Mouse (Mus musculus): Measurements from ENCODE around the gene Tubg2. TPM values are rescaled to one million over a fixed set of nuclear protein-coding genes. Genes with fewer than 3 reads are reported as not detected.
A peak's percentile ranks its signal among the peaks of the same experiment; 100 is the strongest.
"Not testable (repeated sequence)": the region's sequence is repeated elsewhere in the genome, so short reads cannot be mapped to it uniquely, and the experiment has no call there.

The Tubg2 gene
- 1 to 10 TPM; 2.7 to 4.9 (median 3.0) TPM for total RNA-seq (2022)

DNA sequence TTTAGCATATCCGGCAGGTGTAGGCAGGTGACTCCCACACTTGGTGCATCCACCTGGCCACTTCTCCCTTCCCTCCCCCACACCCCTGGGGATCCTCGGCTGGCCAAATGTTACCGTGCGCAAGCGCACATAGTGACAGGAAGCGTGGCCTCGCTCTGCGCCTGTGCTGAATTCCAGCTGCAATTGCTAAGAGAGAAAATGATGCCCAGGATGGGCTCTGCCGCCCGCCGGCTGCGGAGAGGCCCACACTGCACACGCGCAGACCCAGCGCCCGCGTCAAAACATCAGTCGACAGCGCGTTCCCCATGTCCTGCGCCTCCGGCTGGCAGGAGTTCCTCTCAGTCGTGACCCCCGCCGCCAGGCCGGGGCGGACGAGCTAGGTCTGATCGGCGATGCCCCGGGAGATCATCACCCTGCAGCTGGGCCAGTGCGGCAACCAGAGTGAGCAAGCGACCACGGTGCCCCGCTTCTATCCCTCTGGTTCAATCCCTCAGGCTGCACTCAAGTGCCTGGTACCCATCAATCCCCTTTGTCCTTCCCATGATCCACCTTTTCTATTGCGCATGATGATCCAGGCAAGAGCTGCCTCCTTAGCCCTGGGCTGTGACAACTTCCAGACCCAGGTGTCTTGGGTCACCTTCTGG is at the start of gene Tubg2:
Gene Tubg2 (plus strand): TSS at position 180 of the 644 bp plus-strand sequence.
- DNase-seq (ENCODE audit: low spot score), result no peak

- no peak for DNase-seq (ENCODE audit: low spot score)
Observed at GRCm38 (mm10) chr11:101109351-101109750, 46.4 kb upstream of the Tubg2 start.

GRCm38 (mm10) chr11:101110708-101111107 is 45.0 kb upstream of the Tubg2 start:
- DNase-seq (ENCODE audit: low spot score), result no peak

- DNase-seq (ENCODE audit: low spot score), result no peak
Observed at GRCm38 (mm10) chr11:101111178-101111577, 44.5 kb upstream of the Tubg2 start.

- DNase-seq (ENCODE audit: low spot score), result no peak
Observed at GRCm38 (mm10) chr11:101112186-101112585, 43.5 kb upstream of the Tubg2 start.

GRCm38 (mm10) chr11:101115564-101115963 is 40.1 kb upstream of the Tubg2 start:
- no peak for DNase-seq (ENCODE audit: low spot score)

DNA sequence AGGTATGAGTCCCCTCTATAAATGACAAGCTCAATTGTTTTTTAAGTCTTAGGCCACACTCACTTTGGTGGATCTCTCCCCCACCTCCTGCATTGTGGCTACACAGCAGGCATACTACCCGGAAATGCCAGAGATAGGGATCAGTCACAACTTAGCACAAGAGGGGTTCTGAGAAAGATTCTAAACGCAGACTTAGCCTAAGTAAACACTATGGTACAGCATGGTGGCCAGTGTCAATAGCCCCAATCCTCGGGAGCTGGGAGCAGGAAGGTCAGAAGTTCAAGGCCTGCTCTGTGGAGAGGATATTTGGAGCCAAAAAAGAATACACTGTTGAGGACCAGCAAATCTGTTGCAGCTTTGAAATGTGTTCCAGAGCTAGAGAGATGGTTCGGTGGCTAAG is 37.6 kb upstream of the Tubg2 start:
- DNase-seq (ENCODE audit: low spot score), result no peak

GRCm38 (mm10) chr11:101119131-101119760 is 36.5 kb upstream of the Tubg2 start:
- no peak for DNase-seq (ENCODE audit: low spot score)

DNA sequence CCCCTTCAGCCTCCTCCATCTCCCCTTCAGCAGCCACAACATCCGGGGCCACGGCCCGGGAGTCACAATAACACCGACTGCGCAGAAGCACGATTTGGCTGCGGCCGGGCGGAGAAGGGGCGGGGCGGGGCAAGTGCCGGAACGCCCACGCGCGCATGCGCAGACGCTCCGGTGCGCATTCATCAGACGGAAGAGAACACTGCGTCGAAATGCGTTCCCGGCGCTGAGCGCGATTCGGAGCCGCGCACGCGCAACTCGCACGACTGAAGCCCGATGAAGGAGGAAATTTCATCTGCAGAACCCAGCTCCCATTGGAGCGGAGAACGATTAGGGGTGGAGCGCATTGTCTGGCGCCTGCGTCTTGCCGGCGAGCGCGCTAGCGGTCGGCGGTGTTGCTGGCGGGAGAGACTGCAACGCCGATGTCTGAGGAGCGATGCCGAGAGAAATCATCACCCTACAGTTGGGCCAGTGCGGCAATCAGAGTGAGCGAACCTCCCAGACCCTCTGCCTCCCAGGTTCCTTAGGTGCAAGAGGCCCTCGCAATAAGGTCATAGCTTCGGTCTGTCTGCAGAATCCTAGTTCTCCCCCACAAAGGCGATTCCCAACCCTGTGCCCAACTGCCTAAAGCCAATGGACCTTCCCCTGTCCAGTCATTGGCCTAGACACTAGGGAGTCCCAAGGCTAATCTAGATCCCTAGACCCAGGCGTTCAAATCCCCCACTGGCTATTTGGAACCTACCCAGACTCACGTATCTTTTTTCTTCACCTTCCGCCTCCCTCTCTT is 35.8 kb upstream of the Tubg2 start, which contains the start of the genes Retreg3 and Tubg1:
Gene Retreg3 (minus strand): TSS at position 133 of the 784 bp plus-strand sequence.
Gene Tubg1 (plus strand): TSS at position 178 of the 784 bp plus-strand sequence.
- DNase-seq (ENCODE audit: low spot score), result peak; percentile 98

GRCm38 (mm10) chr11:101120545-101121188 is 35.0 kb upstream of the Tubg2 start:
- DNase-seq (ENCODE audit: low spot score), result no peak

DNA sequence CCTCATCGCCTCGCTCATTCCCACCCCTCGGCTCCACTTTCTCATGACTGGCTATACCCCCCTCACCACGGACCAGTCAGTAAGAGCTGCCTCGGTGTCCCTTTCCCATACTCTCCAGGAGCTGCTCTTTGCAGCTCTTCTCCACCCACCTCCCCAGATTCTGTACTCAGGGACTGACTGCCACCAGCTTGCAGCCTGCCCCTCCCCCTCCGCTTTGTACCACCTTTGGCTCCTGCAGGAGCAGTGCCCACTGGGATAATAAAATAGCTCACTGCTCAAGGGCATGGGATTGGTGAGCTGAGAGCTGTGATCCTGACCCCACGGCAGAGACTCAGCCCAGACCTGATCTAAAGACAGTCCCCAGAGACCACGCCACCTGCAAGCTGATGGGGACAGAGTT is 31.2 kb upstream of the Tubg2 start:
- DNase-seq (ENCODE audit: low spot score), result not testable (repeated sequence)

- DNase-seq (ENCODE audit: low spot score), result not testable (repeated sequence)
Observed at GRCm38 (mm10) chr11:101125008-101125407, 30.7 kb upstream of the Tubg2 start.

DNA sequence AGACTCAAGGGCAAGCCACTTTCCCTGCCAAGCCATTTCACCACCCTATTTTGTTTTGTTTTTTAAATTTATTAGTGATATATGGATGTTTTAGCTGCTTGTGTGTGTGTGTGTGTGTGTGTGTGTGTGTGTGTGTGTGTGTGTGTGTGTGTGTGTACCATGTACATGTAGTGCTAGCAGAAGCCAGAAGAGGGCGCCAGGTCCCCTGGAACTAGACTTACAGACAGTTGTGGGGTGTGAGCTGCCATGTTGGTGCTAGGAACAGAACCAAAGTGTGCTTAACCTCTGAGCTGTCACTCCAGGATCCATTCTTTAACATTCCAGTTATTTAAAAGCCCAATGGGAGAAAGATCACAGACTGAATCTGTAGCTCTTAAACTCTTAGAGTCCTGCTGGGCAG is 28.6 kb upstream of the Tubg2 start:
- no peak for DNase-seq (ENCODE audit: low spot score)

DNA sequence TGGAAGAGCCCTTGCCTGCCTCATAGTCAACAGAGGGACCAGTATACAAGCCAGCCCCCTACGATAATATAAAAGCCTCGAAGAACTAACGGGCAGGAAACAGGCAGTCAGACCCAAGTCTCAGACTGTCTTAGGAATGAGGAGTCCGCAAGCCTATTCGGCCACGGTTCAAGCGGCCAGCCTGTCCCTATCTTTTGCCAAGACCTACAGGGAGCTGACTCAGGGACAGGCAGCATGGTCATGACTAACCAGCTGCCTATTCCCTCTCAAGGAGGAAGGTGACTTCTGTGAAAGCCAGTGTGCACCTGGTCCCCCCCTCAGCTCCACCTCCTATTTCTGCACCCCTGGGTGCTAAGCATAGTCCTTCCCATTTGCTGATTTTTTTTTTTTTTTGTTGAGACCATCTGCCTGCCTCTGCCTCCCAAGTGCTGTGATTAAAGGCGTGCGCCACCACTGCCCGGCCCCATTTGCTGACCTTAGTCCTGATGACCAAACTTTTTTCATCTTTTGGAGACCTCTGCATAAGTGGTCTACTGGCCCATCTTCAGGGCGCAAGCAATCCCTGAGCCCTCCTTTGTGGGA is 26.6 kb upstream of the Tubg2 start:
- DNase-seq (ENCODE audit: low spot score), result no peak

GRCm38 (mm10) chr11:101130056-101130756 is 25.5 kb upstream of the Tubg2 start:
- peak; percentile 68 for DNase-seq (ENCODE audit: low spot score)

DNA sequence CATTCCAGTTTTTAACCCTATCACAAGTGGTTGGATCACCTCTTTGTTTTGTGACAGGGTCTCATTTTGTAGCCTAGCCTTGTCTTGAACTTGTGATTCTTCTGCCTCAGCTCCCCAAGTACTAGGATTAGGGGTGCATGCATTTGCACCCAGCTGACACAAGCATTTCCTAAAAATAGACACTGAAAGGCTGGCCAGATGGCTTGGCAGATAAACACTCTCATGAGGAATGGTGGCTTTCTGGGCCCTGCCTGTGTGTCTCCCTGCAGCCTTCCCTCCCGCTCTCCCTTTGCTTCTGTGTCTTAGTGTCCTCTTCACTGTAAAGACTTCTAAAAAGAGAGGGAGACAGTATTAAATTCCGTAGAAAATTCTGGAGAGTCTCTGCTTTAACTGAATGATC is 24.5 kb upstream of the Tubg2 start:
- DNase-seq (ENCODE audit: low spot score), result no peak

- no peak for DNase-seq (ENCODE audit: low spot score)
Observed at GRCm38 (mm10) chr11:101131701-101132100, 24.0 kb upstream of the Tubg2 start.

- no peak for DNase-seq (ENCODE audit: low spot score)
Observed at GRCm38 (mm10) chr11:101133037-101133436, 22.7 kb upstream of the Tubg2 start.

GRCm38 (mm10) chr11:101134217-101134865 is 21.4 kb upstream of the Tubg2 start:
- no peak for DNase-seq (ENCODE audit: low spot score)

DNA sequence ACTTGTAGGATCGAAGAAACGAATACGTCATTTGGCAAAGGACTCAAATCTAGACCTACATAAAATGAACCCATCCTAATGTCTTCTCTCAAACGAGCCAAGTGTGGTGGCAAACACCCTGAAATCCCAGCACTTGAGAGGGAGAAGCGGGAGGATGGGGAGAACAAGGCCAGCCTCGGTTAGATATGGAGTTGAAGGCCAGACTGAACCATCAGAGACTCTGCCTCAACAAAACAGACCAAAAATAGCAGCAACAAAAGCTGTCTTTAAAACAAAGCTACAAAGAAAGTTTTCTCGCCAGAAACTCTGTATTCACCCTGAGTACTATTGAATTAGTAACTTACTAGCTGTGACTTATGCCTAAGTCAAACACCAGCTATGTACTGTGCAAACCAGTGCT is 18.7 kb upstream of the Tubg2 start:
- DNase-seq (ENCODE audit: low spot score), result no peak

Data from heart, adult 8-10 months (tissue).